Mouse (Mus musculus): ENCODE results near the gene Igfbp5.

GRCm38 (mm10) chr1:72875708-72876107 is 1.0 kb upstream of the Igfbp5 start:
- TF ChIP-seq POLR2A (IDR thresholded peaks at IDR 0.05; ENCODE audit: low read depth, low read length), result no peak
- no peak for TF ChIP-seq CTCF (IDR thresholded peaks at IDR 0.05; ENCODE audit: extremely low read depth, insufficient read length, insufficient replicate concordance, low read depth, low read length)
